Mouse (Mus musculus) liver, embryonic 13.5 days (tissue): ENCODE measurements around the gene Sbsn. TPM values are rescaled to one million over a fixed set of nuclear protein-coding genes. Genes with fewer than 3 reads are reported as not detected.
A peak's percentile ranks its signal among the peaks of the same experiment; 100 is the strongest.
"Not testable (repeated sequence)": the region's sequence is repeated elsewhere in the genome, so short reads cannot be mapped to it uniquely, and the experiment has no call there.

ENCODE experiments used
- ATAC-seq: fragments of 200-750 bp; cut with Nextera tagmentation; 2 replicates; pipeline ENCODE4 v1.8.0; 2017; ENCODE audit warnings: low read depth, mild to moderate bottlenecking, moderate number of reproducible peaks, moderate library complexity
- DNase-seq: peaks from one replicate; pipeline ENCODE4 v3.0.0; 2022
- H3K27ac ChIP-seq: fragments of 300-500 bp; sonication (generic); 2 replicates; pipeline ENCODE4 v1.5.1; 2015; ENCODE audit warnings: moderate library complexity, mild to moderate bottlenecking, inconsistent platforms
- H3K27me3 ChIP-seq: fragments of 300-500 bp; sonication (generic); 2 replicates; pipeline ENCODE4 v1.6.1; 2015; ENCODE audit warnings: mild to moderate bottlenecking, inconsistent platforms
- H3K36me3 ChIP-seq: fragments of 300-500 bp; sonication (generic); 2 replicates; pipeline ENCODE4 v1.6.1; 2015; ENCODE audit warnings: mild to moderate bottlenecking, inconsistent platforms
- H3K4me1 ChIP-seq: fragments of 300-500 bp; sonication (generic); replicated peaks from 2 replicates; pipeline ENCODE4 v1.6.1; 2015; ENCODE audit warnings: inconsistent platforms
- H3K4me2 ChIP-seq: fragments of 300-500 bp; sonication (generic); 2 replicates; pipeline ENCODE4 v1.6.1; 2015; ENCODE audit warnings: inconsistent platforms, mild to moderate bottlenecking, moderate library complexity
- H3K4me3 ChIP-seq: fragments of 300-500 bp; sonication (generic); replicated peaks from 2 replicates; pipeline ENCODE4 v1.5.1; 2015; ENCODE audit warnings: mild to moderate bottlenecking, inconsistent platforms
- H3K9ac ChIP-seq: fragments of 300-500 bp; sonication (generic); 2 replicates; pipeline ENCODE4 v1.6.1; 2015; ENCODE audit warnings: mild to moderate bottlenecking, inconsistent platforms
- H3K9me3 ChIP-seq: fragments of 300-500 bp; sonication (generic); replicated peaks from 2 replicates; pipeline ENCODE4 v1.6.1; 2016; ENCODE audit warnings: inconsistent platforms
- WGBS: fragments of 180-500 bp; shearing (Covaris S2); methylation state at CpG from one replicate; pipeline ENCODE4 v1.1.7; 2015; ENCODE audit not compliant: insufficient replicate concordance; 5-methylcytosine and 5-hydroxymethylcytosine counted together
- polyA plus RNA-seq: library from polyadenylated mRNA; unstranded; fragments of >200 nt; fragmentation: Nextera tagmentation; extraction: Ambion mirVana; gene quantifications from 2 replicates; pipeline ENCODE4 v1.2.1, GENCODE M21; 2015

Gene Sbsn
- polyA plus RNA-seq, 1 experiment from 2014 or later, result 0.08 TPM

- WGBS, result under 1% methylated on average over 59 of the region's 60 CpGs
These were observed 21.7 kb upstream of the Sbsn start, which contains the start of gene Tmem147 for GRCm38 (mm10) chr7:30729396-30730063. Gene Tmem147, minus strand, starts transcription at chr7:30729540.

GRCm38 (mm10) chr7:30730064-30730722, 21.1 kb upstream of the Sbsn start:
- ATAC-seq, H3K27me3 ChIP-seq, H3K9me3 ChIP-seq, DNase-seq: not testable (repeated sequence)
- peak overlapping the region; percentile 92 for H3K4me2 ChIP-seq
- peak overlapping the region; percentile 87 for H3K9ac ChIP-seq
- H3K4me3 ChIP-seq, result peak overlapping the region; percentile 77
- 38% methylated on average over 9 of the region's 22 CpGs for WGBS
- H3K36me3 ChIP-seq, result peaks cover 42% of the 10 kb centered on the region
- H3K27ac ChIP-seq, result peak overlapping the region; percentile 92
- H3K4me1 ChIP-seq, result peaks cover 30% of the 10 kb centered on the region

More at GRCm38 (mm10) chr7:30729396-30730063, 21.7 kb upstream of the Sbsn start, which contains the start of gene Tmem147:
- Histone ChIP-seq H3K27ac (peak within 1 kb of the TSS; percentile 92), H3K36me3 (peaks cover 39% of the 10 kb centered on the region), H3K9ac (peak within 1 kb of the TSS; percentile 87), H3K4me1 (peaks cover 30% of the 10 kb centered on the region), H3K4me3 (peak within 1 kb of the TSS; percentile 77), H3K27me3 (no peaks in the 10 kb centered on the region), H3K9me3 (no peaks in the 10 kb centered on the region), H3K4me2 (peak within 1 kb of the TSS; percentile 92)
- DNase-seq, result peak; percentile 89
- ATAC-seq, result peak; percentile 94

GRCm38 (mm10) chr7:30736211-30736610, 15.1 kb upstream of the Sbsn start:
- DNase-seq (no peak), ATAC-seq (no peak)
- H3K9me3 ChIP-seq, result no peaks in the 10 kb centered on the region
- 79% methylated on average over 3 of the region's 3 CpGs for WGBS
- no peaks in the 10 kb centered on the region for H3K27me3 ChIP-seq
- 0 out of 2 replicates have a peak, but pooled peaks cover 4% of the 10 kb centered on the region for H3K4me1 ChIP-seq
- no peak overlapping the region for H3K27ac ChIP-seq
- no peak overlapping the region for H3K4me2 ChIP-seq
- H3K4me3 ChIP-seq, result no peak overlapping the region
- peaks cover 43% of the 10 kb centered on the region for H3K36me3 ChIP-seq
- H3K9ac ChIP-seq, result no peak overlapping the region

GRCm38 (mm10) chr7:30742570-30742969, 8.7 kb upstream of the Sbsn start:
- 57% methylated on average over 2 of the region's 2 CpGs for WGBS
- not testable (repeated sequence) for DNase-seq, H3K27me3 ChIP-seq, H3K4me1 ChIP-seq, H3K27ac ChIP-seq, H3K4me3 ChIP-seq, H3K36me3 ChIP-seq, H3K9me3 ChIP-seq, H3K9ac ChIP-seq, ATAC-seq, H3K4me2 ChIP-seq

GRCm38 (mm10) chr7:30743617-30744016, 7.7 kb upstream of the Sbsn start, which contains the start of gene Gapdhs:
Gene Gapdhs, minus strand, starts transcription at chr7:30743681.
- H3K4me1 ChIP-seq, ATAC-seq, H3K27ac ChIP-seq, DNase-seq, H3K27me3 ChIP-seq, H3K4me3 ChIP-seq, H3K4me2 ChIP-seq, H3K9me3 ChIP-seq, H3K36me3 ChIP-seq, H3K9ac ChIP-seq: not testable (repeated sequence)
- WGBS, result 77% methylated on average over 4 of the region's 4 CpGs

GRCm38 (mm10) chr7:30744022-30744598, 7.2 kb upstream of the Sbsn start:
- DNase-seq (no peak), ATAC-seq (no peak)
- Histone ChIP-seq H3K9ac (no peak overlapping the region), H3K9me3 (no peaks in the 10 kb centered on the region), H3K27me3 (no peaks in the 10 kb centered on the region), H3K27ac (no peak overlapping the region), H3K36me3 (0 out of 2 replicates have a peak, but pooled peaks cover 4% of the 10 kb centered on the region), H3K4me1 (0 out of 2 replicates have a peak, but pooled peaks cover 4% of the 10 kb centered on the region), H3K4me3 (no peak overlapping the region), H3K4me2 (no peak overlapping the region)
- WGBS, result 42% methylated on average over 4 of the region's 4 CpGs

GRCm38 (mm10) chr7:30747525-30748204, 3.6 kb upstream of the Sbsn start:
- H3K36me3 ChIP-seq, result no peaks in the 10 kb centered on the region
- no peaks in the 10 kb centered on the region for H3K27me3 ChIP-seq
- H3K4me2 ChIP-seq, result no peak overlapping the region
- DNase-seq, result no peak
- H3K27ac ChIP-seq, result no peak overlapping the region
- ATAC-seq, result no peak
- WGBS, result 75% methylated on average over 7 of the region's 7 CpGs
- no peak overlapping the region for H3K4me3 ChIP-seq
- 0 out of 2 replicates have a peak, but pooled peaks cover 4% of the 10 kb centered on the region for H3K4me1 ChIP-seq
- H3K9ac ChIP-seq, result no peak overlapping the region
- H3K9me3 ChIP-seq, result no peaks in the 10 kb centered on the region

GRCm38 (mm10) chr7:30749824-30750606, 1.3 kb upstream of the Sbsn start:
- no peaks in the 10 kb centered on the region for H3K4me1 ChIP-seq
- ATAC-seq (no peak), DNase-seq (no peak)
- no peak overlapping the region for H3K4me3 ChIP-seq
- H3K27me3 ChIP-seq, result no peaks in the 10 kb centered on the region
- no peak overlapping the region for H3K27ac ChIP-seq
- no peak overlapping the region for H3K9ac ChIP-seq
- WGBS, result 69% methylated on average over 13 of the region's 13 CpGs
- H3K4me2 ChIP-seq, result no peak overlapping the region
- peaks cover 3% of the 10 kb centered on the region; the same call in 1 of the 2 replicates for H3K9me3 ChIP-seq
- H3K36me3 ChIP-seq, result no peaks in the 10 kb centered on the region

- Histone ChIP-seq H3K4me3 (no peak overlapping the region), H3K27ac (no peak overlapping the region), H3K9me3 (peaks cover 5% of the 10 kb centered on the region; the same call in 1 of the 2 replicates), H3K36me3 (no peaks in the 10 kb centered on the region), H3K27me3 (no peaks in the 10 kb centered on the region), H3K9ac (no peak overlapping the region), H3K4me1 (peaks cover 15% of the 10 kb centered on the region), H3K4me2 (no peak overlapping the region)
- DNase-seq (no peak), ATAC-seq (no peak)
- WGBS, result 57% methylated on average over 3 of the region's 3 CpGs
These were observed 5.7 kb downstream of the Sbsn start for GRCm38 (mm10) chr7:30757001-30757400.

- Histone ChIP-seq H3K27me3 (0 out of 2 replicates have a peak, but pooled peaks cover 2% of the 10 kb centered on the region), H3K4me3 (no peak overlapping the region), H3K9me3 (peaks cover 5% of the 10 kb centered on the region; the same call in 1 of the 2 replicates), H3K4me2 (no peak overlapping the region), H3K4me1 (peaks cover 20% of the 10 kb centered on the region), H3K36me3 (no peaks in the 10 kb centered on the region), H3K9ac (no peak overlapping the region), H3K27ac (no peak overlapping the region)
- WGBS, result 32% methylated on average over 4 of the region's 4 CpGs
- no peak for DNase-seq
- ATAC-seq, result no peak
These were observed 7.6 kb downstream of the Sbsn start for GRCm38 (mm10) chr7:30758853-30759252.
